Mouse (Mus musculus) frontal cortex, adult (tissue): ENCODE measurements around the gene Smbd1.

Source experiments
- ATAC-seq: cut with Nextera tagmentation; 2 replicates; pipeline ENCODE4 v1.9.2; 2017; ENCODE audit warnings: mild to moderate bottlenecking, moderate library complexity, mixed read lengths; ENCODE audit not compliant: low TSS enrichment

Smbd1 gene

DNA sequence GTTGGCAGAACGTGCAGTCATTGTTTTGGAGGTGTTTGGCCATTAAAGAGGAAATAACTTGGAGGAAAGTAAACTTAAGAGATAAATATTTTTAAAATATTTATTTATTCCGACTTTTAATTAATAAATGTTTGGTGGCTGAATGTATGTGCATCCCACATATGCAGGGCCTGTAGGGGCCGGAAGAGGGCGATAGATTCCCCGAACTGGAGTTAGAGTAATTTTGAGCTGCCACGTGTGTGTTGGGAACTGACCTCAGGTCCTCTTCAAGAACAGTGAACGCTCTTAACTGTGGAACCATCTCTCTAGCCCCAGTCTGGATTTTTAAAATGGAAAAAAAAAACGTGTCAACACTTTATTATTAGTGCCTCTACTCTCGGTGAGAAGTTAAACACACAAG lies 3.1 kb upstream of the Smbd1 start:
- ATAC-seq = no peak

DNA sequence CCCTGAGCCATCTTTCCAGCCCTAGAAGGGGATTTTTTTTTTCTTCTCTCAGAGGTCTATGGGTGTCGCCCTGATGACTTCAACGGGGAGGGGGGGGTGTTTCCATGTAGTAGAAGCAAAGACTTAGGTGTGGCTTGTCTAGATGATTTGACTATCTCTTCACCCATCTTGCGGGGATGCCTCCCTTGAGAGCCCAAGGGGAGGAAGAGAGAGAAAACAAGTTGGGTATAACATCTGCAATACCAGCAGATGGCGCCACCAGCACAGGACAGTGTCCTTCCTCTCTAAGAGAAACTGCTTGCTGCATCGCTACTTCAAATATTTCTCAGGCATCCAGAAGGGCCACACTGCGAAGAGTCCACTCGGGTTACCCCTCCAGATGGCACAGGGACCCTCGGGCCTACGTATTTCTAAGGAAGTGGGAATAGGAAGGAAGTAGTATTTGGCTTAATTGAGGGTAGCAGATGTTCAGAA lies 2.6 kb upstream of the Smbd1 start:
- peak; percentile 91 for ATAC-seq

DNA sequence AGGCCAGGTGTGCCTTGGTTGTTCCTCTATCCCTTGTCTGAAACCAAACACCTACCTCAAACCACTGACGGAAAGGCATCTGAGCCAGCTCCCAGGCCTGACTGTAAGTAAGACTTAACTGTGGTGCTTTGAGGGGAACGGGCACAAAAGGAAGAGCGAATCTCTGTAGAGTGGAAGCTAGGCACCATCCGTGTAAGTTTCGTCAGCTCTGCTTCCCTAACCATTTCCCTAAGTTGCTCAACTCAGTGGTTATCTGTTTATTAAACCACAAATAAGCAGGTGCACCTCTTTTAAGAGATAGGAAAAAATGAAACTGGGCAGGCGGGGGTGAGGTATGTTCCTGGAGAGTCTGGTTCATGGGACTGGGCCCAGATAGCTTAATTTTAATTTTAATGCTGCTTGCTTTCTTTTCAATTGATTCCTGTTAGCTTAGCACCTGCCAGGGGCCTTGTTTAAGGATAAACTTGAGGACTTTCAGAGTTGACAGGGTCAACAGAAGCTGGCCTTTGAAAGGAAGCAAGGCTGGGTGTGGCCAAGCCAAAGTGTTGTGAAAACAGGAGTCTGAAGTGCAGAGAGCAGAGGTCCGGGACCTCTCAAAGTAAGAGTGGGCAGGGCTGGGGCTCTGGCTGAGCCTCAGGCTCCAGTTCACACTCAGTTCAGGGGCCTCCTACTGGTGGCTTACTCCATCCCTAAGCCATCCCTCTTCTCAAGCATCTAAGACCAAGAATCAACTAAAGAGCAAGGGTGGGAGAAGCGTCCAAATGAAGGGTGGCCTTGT lies 2.7 kb downstream of the Smbd1 start:
- ATAC-seq = no peak

- no peak for ATAC-seq
Observed at GRCm38 (mm10) chr16:32805151-32805550, 5.1 kb downstream of the Smbd1 start.

DNA sequence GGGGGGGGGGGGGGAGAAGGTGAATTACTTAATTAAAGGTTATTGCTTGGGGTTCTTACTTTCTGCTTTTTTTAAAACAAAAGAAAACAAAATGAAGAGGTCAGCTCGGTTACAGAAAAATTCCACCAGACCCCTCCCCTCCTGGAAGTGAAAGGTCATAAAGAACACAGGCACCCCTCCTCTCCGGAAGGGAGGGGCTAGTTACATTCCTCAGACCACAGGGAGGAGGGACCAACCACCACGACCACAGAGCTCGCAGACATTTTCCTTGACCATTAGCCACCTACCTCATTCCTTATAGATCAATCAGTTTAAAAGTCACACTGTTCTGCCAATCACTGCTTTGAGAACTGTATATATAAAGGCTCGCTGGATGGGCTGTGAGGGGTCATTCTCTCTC lies 6.4 kb downstream of the Smbd1 start:
- no peak for ATAC-seq

- no peak for ATAC-seq
Observed at GRCm38 (mm10) chr16:32803252-32803853, 6.9 kb downstream of the Smbd1 start.

DNA sequence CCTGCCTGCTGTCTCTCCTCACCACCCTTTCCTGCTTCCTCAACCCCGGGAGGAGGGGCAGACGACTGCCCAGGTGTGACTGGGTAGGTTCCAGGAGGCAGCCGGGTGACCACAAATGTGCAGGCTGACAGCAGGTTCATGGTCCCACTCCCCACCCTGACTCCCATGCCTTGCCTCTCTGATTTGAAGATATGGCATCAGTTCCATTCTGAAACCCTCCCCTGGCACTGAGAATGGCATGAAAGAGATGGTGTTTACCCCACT lies 12.9 kb downstream of the Smbd1 start, which contains the start of gene Muc20:
Gene Muc20 (minus strand): TSS at position 10 of the 264 bp plus-strand sequence.
- ATAC-seq = no peak

GRCm38 (mm10) chr16:32796676-32797425 lies 13.4 kb downstream of the Smbd1 start:
- no peak for ATAC-seq

DNA sequence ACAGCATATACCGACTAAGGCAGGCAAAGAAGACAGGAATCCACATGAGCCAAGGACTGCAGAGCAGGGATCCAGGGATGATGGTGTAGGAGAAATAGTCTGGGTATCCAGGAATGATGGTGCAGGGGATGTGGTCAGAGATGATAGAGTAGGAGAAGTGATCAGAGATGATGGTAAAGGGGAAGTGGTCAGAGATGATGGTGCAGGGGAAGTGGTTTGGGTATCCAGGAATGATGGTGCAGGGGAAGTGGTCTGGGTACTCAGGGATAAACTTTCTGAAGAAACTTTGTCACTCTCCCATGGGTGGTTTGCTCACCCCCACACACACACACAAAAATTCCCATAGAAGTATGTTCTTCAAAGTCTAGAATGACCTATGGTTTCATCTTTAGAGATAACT lies 15.1 kb downstream of the Smbd1 start:
- ATAC-seq = no peak

DNA sequence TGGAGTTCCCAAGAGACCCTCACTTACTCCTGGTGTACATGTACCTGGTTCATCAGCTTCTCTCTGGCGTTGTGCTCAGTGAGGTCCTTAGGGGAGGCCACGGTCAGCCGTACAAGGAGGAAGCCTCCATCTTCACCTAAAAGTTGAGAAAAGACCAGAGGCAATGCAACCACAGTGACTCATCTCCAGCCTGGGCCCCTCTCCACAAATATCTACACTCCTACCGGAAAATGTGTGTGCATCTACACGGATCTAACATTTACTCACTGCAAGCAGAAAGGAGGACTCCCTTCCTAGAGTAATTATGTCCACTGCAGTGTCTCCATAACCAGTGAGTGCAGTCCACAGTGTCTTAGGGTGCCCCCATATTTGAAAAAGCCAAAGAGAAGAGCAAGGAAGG lies 20.2 kb downstream of the Smbd1 start:
- no peak for ATAC-seq

DNA sequence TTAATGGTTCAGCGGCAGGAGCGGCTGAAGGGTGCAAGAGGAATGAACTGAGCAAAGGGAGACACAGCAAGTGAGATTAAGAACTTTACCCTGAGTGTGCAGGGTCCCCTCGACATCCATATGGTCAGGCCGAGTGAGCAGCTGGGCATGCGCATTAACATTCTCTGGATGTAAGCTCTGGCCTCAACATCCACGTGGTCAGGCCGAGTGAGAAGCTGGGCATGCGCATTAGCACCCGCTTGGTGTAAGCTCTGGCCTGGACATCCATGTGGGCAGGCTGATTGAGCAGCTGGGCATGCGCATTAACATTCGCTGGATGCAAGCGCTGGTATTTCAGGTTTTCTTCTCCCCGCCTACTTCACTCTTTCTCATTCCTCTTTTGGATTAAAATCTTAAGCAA lies 25.4 kb downstream of the Smbd1 start:
- ATAC-seq = peak; percentile 92

DNA sequence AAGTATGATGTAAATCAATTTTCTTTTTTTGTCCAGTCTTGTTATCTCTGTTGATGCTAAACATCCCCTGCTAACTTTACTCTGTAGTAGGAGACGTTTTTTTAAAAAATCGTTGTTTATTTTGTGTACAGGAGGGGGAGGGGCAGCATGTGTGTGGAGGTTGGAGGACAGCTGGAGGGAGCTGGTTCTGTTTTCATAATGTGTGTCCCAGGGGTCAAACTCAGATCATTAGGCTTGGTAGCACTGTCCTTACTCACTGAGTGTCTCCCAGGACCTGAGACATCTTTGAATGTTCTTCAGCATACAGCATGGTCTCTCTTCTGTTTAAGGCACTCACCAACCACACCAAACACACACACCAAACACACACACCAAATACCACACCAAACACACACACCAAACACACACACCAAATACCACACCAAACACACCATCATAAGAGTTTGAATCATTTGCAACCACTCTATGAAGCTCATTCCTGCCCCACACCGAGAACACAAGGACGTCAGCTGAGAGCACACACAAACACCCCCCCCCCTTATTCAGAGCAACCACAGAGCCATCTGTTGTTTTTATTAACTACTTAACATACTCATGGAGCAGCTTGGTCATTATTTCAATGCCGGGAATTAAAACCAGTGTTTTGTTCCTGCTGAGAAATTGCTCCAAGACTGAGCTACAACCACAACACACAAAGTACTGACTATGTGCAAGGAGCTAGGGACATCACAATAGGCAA lies 26.8 kb downstream of the Smbd1 start:
- ATAC-seq = no peak

GRCm38 (mm10) chr16:32778956-32779355 lies 31.3 kb downstream of the Smbd1 start:
- peak; percentile 13; the same call in 1 of the 2 replicates for ATAC-seq

- ATAC-seq = no peak
Observed at GRCm38 (mm10) chr16:32776676-32777075, 33.6 kb downstream of the Smbd1 start.

DNA sequence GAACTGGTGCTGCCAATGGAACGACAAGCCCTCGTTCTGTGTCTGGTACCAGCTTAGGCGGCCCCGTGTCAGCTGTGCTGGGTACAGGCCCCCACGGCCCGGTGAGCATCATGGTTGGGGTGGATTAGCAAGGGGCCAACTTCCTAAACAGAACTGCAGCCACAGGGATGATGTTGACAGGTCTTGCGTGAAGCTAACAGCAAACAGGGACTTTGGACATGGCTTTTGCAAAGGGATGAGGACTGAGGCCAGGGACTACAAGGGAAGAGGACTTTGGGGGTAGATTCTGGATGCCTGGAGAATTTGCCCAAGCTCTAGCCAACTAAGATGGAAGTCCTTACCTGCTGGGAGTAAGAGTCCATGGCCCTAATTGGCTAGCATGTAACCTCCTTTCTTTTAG lies 43.4 kb downstream of the Smbd1 start:
- no peak for ATAC-seq

GRCm38 (mm10) chr16:32764961-32765360 lies 45.3 kb downstream of the Smbd1 start:
- no peak for ATAC-seq

- no peak for ATAC-seq
Observed at GRCm38 (mm10) chr16:32764550-32764949, 45.7 kb downstream of the Smbd1 start.
